Mouse (Mus musculus) olfactory bulb, adult 2 months (tissue): ENCODE data around the gene Pip5kl1. TPM values are rescaled to one million over a fixed set of nuclear protein-coding genes. Genes with fewer than 3 reads are reported as not detected.

Source experiments
- H3K27ac ChIP-seq: fragments of 200-500 bp; 2 replicates; pipeline ENCODE4 v1.5.1; 2012; ENCODE audit warnings: low read depth, low read length; ENCODE audit not compliant: insufficient read depth
- H3K4me1 ChIP-seq: fragments of 200-500 bp; 2 replicates; pipeline ENCODE4 v1.6.1; 2012; ENCODE audit warnings: low read length; ENCODE audit not compliant: control insufficient read depth, insufficient read depth
- H3K4me3 ChIP-seq: fragments of 200-500 bp; 2 replicates; pipeline ENCODE4 v1.5.1; 2012; ENCODE audit warnings: mild to moderate bottlenecking, low read depth, low read length, moderate library complexity; ENCODE audit not compliant: insufficient read depth
- CTCF ChIP-seq: fragments of 200-500 bp; IDR thresholded peaks from 2 replicates; pipeline ENCODE4 v1.5.1; 2012; ENCODE audit warnings: low read depth, mild to moderate bottlenecking, low read length, moderate library complexity; ENCODE audit not compliant: insufficient read depth
- POLR2A ChIP-seq: fragments of 200-500 bp; IDR thresholded peaks from 2 replicates; pipeline ENCODE4 v1.6.1; 2012; ENCODE audit warnings: mild to moderate bottlenecking, low read depth, low read length, moderate library complexity; ENCODE audit not compliant: insufficient read depth
- WGBS: fragments of 180-500 bp; shearing (Covaris S2); methylation state at CpG from one replicate; pipeline ENCODE4 v1.1.7; 2018; 5-methylcytosine and 5-hydroxymethylcytosine counted together
- polyA plus RNA-seq: library from polyadenylated mRNA; stranded (reverse); fragments of >200 nt; gene quantifications from 2 replicates; pipeline ENCODE4 v1.2.4, GENCODE M21; 2012; ENCODE audit warnings: low replicate concordance; ENCODE audit not compliant: missing spikeins, insufficient read depth, insufficient read length

Pip5kl1 gene
- polyA plus RNA-seq, 1 experiment = not detected

GRCm38 (mm10) chr2:32628044-32628550 is 53.5 kb downstream of the Pip5kl1 start:
- peaks cover 61% of the 10 kb centered on the region for H3K4me1 ChIP-seq
- H3K4me3 ChIP-seq = peak overlapping the region; percentile 63
- peak overlapping the region; percentile 56 for H3K27ac ChIP-seq
- no peak for TF ChIP-seq CTCF
- no peak for TF ChIP-seq POLR2A
- 57% methylated on average over 4 of the region's 4 CpGs for WGBS

- peak overlapping the region; percentile 63 for H3K4me3 ChIP-seq
Measured at GRCm38 (mm10) chr2:32628729-32629128, 54.1 kb downstream of the Pip5kl1 start.

GRCm38 (mm10) chr2:32629276-32629976 is 54.8 kb downstream of the Pip5kl1 start:
- WGBS = 30% methylated on average over 9 of the region's 9 CpGs
- no peak overlapping the region for H3K27ac ChIP-seq
- H3K4me3 ChIP-seq = peak overlapping the region; percentile 63
- H3K4me1 ChIP-seq = peaks cover 71% of the 10 kb centered on the region
- TF ChIP-seq CTCF (no peak), POLR2A (no peak)

More at GRCm38 (mm10) chr2:32628729-32629128, 54.1 kb downstream of the Pip5kl1 start:
- TF ChIP-seq POLR2A = no peak
- TF ChIP-seq CTCF = no peak
- under 1% methylated on average over 5 of the region's 5 CpGs for WGBS
- Histone ChIP-seq H3K4me1 (peaks cover 68% of the 10 kb centered on the region), H3K27ac (peak overlapping the region; percentile 56)

GRCm38 (mm10) chr2:32630036-32630435 is 55.4 kb downstream of the Pip5kl1 start:
- TF ChIP-seq CTCF = no peak
- TF ChIP-seq POLR2A = no peak
- 70% methylated on average over 9 of the region's 9 CpGs for WGBS
- no peak overlapping the region for H3K27ac ChIP-seq

GRCm38 (mm10) chr2:32631046-32631445 is 56.4 kb downstream of the Pip5kl1 start:
- 85% methylated on average over 10 of the region's 10 CpGs for WGBS
- peaks cover 66% of the 10 kb centered on the region for H3K4me1 ChIP-seq
- no peak for TF ChIP-seq POLR2A
- no peak for TF ChIP-seq CTCF
- H3K27ac ChIP-seq = no peak overlapping the region
- H3K4me3 ChIP-seq = no peak overlapping the region

More at GRCm38 (mm10) chr2:32630036-32630435, 55.4 kb downstream of the Pip5kl1 start:
- peaks cover 67% of the 10 kb centered on the region for H3K4me1 ChIP-seq
- H3K4me3 ChIP-seq = no peak overlapping the region

GRCm38 (mm10) chr2:32631737-32632394 is 57.3 kb downstream of the Pip5kl1 start:
- H3K4me1 ChIP-seq = peaks cover 60% of the 10 kb centered on the region
- WGBS = 57% methylated on average over 7 of the region's 7 CpGs
- TF ChIP-seq CTCF (peak; percentile 61), POLR2A (no peak)
- H3K27ac ChIP-seq = no peak overlapping the region
- H3K4me3 ChIP-seq = no peak overlapping the region

Other genes starting within 250 kb of the Pip5kl1 start
- not detected in 2 replicates for gene Ciz1, start 222.5 kb upstream of the Pip5kl1 start, polyA plus RNA-seq
- 153 TPM in 1 of 2 replicates, not detected in the other for gene Dnm1, start 221.5 kb upstream of the Pip5kl1 start, polyA plus RNA-seq
- not detected in 2 replicates for gene 1110008P14Rik, start 192.9 kb upstream of the Pip5kl1 start, polyA plus RNA-seq
- not detected in 2 replicates for gene Lcn2, start 186.5 kb upstream of the Pip5kl1 start, polyA plus RNA-seq
- gene Ptges2, start 178.9 kb upstream of the Pip5kl1 start, polyA plus RNA-seq = not detected in 2 replicates
- not detected in 2 replicates for gene Naif1, start 124.3 kb upstream of the Pip5kl1 start, polyA plus RNA-seq
- 221 TPM in 1 of 2 replicates, not detected in the other for gene Slc25a25, start 123.4 kb upstream of the Pip5kl1 start, polyA plus RNA-seq
- gene Fam102a, start 39.5 kb upstream of the Pip5kl1 start, polyA plus RNA-seq = not detected in 2 replicates
- gene Dpm2, start 3.9 kb upstream of the Pip5kl1 start, polyA plus RNA-seq = not detected in 2 replicates
- gene 9430097D07Rik, start 887 bp downstream of the Pip5kl1 start, polyA plus RNA-seq = not detected in 2 replicates
- gene St6galnac4, start 12.3 kb downstream of the Pip5kl1 start, polyA plus RNA-seq = not detected in 2 replicates
- gene St6galnac6, start 24.9 kb downstream of the Pip5kl1 start, polyA plus RNA-seq = not detected in 2 replicates
- gene Ak1, start 47.0 kb downstream of the Pip5kl1 start, polyA plus RNA-seq = not detected in 2 replicates
- not detected in 2 replicates for gene Eng, start 71.8 kb downstream of the Pip5kl1 start, polyA plus RNA-seq
- not detected in 2 replicates for gene Fpgs, start 129.3 kb downstream of the Pip5kl1 start, polyA plus RNA-seq
- gene Cdk9, start 138.3 kb downstream of the Pip5kl1 start, polyA plus RNA-seq = 509 TPM in 1 of 2 replicates, not detected in the other
- gene Sh2d3c, start 146.3 kb downstream of the Pip5kl1 start, polyA plus RNA-seq = not detected in 2 replicates
- not detected in 2 replicates for gene 6330409D20Rik, start 166.2 kb downstream of the Pip5kl1 start, polyA plus RNA-seq
- not detected in 2 replicates for gene Tor2a, start 182.4 kb downstream of the Pip5kl1 start, polyA plus RNA-seq
- gene Ttc16, start 200.8 kb downstream of the Pip5kl1 start, polyA plus RNA-seq = not detected in 2 replicates
- not detected in 2 replicates for gene Ptrh1, start 201.0 kb downstream of the Pip5kl1 start, polyA plus RNA-seq
- not detected in 2 replicates for gene Cfap157, start 209.6 kb downstream of the Pip5kl1 start, polyA plus RNA-seq